Mouse (Mus musculus) hindbrain, embryonic 11.5 days (tissue): ENCODE measurements around the gene Smim22. TPM values are rescaled to one million over a fixed set of nuclear protein-coding genes. Genes with fewer than 3 reads are reported as not detected.

Experiments used
- ATAC-seq: fragments of 200-750 bp; cut with Nextera tagmentation; 2 replicates; pipeline ENCODE4 v1.8.0; 2017; ENCODE audit warnings: mild to moderate bottlenecking, moderate TSS enrichment, moderate library complexity; ENCODE audit not compliant: low FRiP score
- DNase-seq: peaks from one replicate; pipeline ENCODE4 v3.0.0-alpha.2; 2015; ENCODE audit warnings: low spot score
- H3K27ac ChIP-seq: fragments of 300-500 bp; sonication (generic); 2 replicates; pipeline ENCODE4 v1.5.1; 2014; ENCODE audit warnings: mild to moderate bottlenecking, low read depth, low read length
- H3K27me3 ChIP-seq: fragments of 300-500 bp; sonication (generic); 2 replicates; pipeline ENCODE4 v1.6.1; 2014; ENCODE audit warnings: mild to moderate bottlenecking, low read length, moderate library complexity, mixed read lengths; ENCODE audit not compliant: control insufficient read depth, insufficient read depth
- H3K36me3 ChIP-seq: fragments of 300-500 bp; sonication (generic); 2 replicates; pipeline ENCODE4 v1.6.1; 2014; ENCODE audit warnings: mild to moderate bottlenecking, low read length, moderate library complexity, mixed read lengths; ENCODE audit not compliant: control insufficient read depth, insufficient read depth
- H3K4me1 ChIP-seq: fragments of 300-500 bp; sonication (generic); replicated peaks from 2 replicates; pipeline ENCODE4 v1.6.1; 2014; ENCODE audit warnings: low read length, mixed read lengths; ENCODE audit not compliant: control insufficient read depth, insufficient read depth
- H3K4me2 ChIP-seq: fragments of 300-500 bp; sonication (generic); replicated peaks from 2 replicates; pipeline ENCODE4 v1.6.1; 2014; ENCODE audit warnings: mild to moderate bottlenecking, low read depth, low read length
- H3K4me3 ChIP-seq: fragments of 300-500 bp; sonication (generic); 2 replicates; pipeline ENCODE4 v1.5.1; 2014; ENCODE audit warnings: low read depth, low read length
- H3K9ac ChIP-seq: fragments of 300-500 bp; sonication (generic); 2 replicates; pipeline ENCODE4 v1.6.1; 2014; ENCODE audit warnings: low read depth, low read length
- H3K9me3 ChIP-seq: fragments of 300-500 bp; sonication (generic); 2 replicates; pipeline ENCODE4 v1.6.1; 2016; ENCODE audit warnings: low read length; ENCODE audit not compliant: control insufficient read depth
- WGBS: fragments of 180-500 bp; shearing (Covaris S2); extraction: QIAGEN DNeasy Blood & Tissue Kit; methylation state at CpG from one replicate; pipeline ENCODE4 v1.1.7; 2014; 5-methylcytosine and 5-hydroxymethylcytosine counted together
- polyA plus RNA-seq: library from polyadenylated mRNA; unstranded; fragments of >200 nt; fragmentation: Nextera tagmentation; extraction: Ambion mirVana; gene quantifications from 2 replicates; pipeline ENCODE4 v1.2.1, GENCODE M21; 2014

Gene Smim22
- polyA plus RNA-seq, result 3.5 and 4.5 TPM in 2 replicates

GRCm38 (mm10) chr16:5007067-5007466, at the start of gene Smim22:
TSS of gene Smim22 (plus strand) at chr16:5007288.
- ATAC-seq, result no peak
- no peaks in the 10 kb centered on the region for H3K27me3 ChIP-seq
- DNase-seq, result no peak
- no peaks in the 10 kb centered on the region; the same call in 1 of the 2 replicates for H3K4me1 ChIP-seq
- H3K4me2 ChIP-seq, result no peak within 1 kb of the TSS
- no peaks in the 10 kb centered on the region for H3K9me3 ChIP-seq
- no peak within 1 kb of the TSS for H3K4me3 ChIP-seq
- no peaks in the 10 kb centered on the region for H3K36me3 ChIP-seq
- no peak within 1 kb of the TSS for H3K27ac ChIP-seq
- no peak within 1 kb of the TSS for H3K9ac ChIP-seq
- WGBS, result 40% methylated on average over 5 of the region's 5 CpGs

- Histone ChIP-seq H3K36me3 (peaks cover 13% of the 10 kb centered on the region; the same call in 1 of the 2 replicates), H3K27me3 (no peaks in the 10 kb centered on the region), H3K4me3 (no peak overlapping the region), H3K9me3 (no peaks in the 10 kb centered on the region), H3K9ac (no peak overlapping the region), H3K4me2 (no peak overlapping the region), H3K4me1 (no peaks in the 10 kb centered on the region), H3K27ac (no peak overlapping the region)
- DNase-seq (no peak), ATAC-seq (no peak)
- 94% methylated on average over 3 of the region's 3 CpGs for WGBS
Measured at GRCm38 (mm10) chr16:4957446-4957845, 49.6 kb upstream of the Smim22 start.

- 95% methylated on average over 8 of the region's 8 CpGs for WGBS
- no peak for ATAC-seq
- peaks cover 3% of the 10 kb centered on the region; the same call in 1 of the 2 replicates for H3K4me1 ChIP-seq
Measured at GRCm38 (mm10) chr16:4960260-4960659, 46.8 kb upstream of the Smim22 start.

GRCm38 (mm10) chr16:4963346-4963745, 43.7 kb upstream of the Smim22 start:
- WGBS, result 44% methylated on average over 9 of the region's 9 CpGs
- DNase-seq (no peak), ATAC-seq (no peak)
- H3K27ac ChIP-seq, result no peak overlapping the region
- no peaks in the 10 kb centered on the region for H3K36me3 ChIP-seq
- peak overlapping the region; percentile 81 for H3K9ac ChIP-seq
- H3K27me3 ChIP-seq, result no peaks in the 10 kb centered on the region
- peak overlapping the region; percentile 93 for H3K4me3 ChIP-seq
- peaks cover 3% of the 10 kb centered on the region; the same call in 1 of the 2 replicates for H3K4me1 ChIP-seq
- no peaks in the 10 kb centered on the region for H3K9me3 ChIP-seq
- H3K4me2 ChIP-seq, result peak overlapping the region; percentile 75

More at GRCm38 (mm10) chr16:4960260-4960659, 46.8 kb upstream of the Smim22 start:
- Histone ChIP-seq H3K36me3 (0 out of 2 replicates have a peak, but pooled peaks cover 5% of the 10 kb centered on the region), H3K27me3 (no peaks in the 10 kb centered on the region), H3K9me3 (no peaks in the 10 kb centered on the region), H3K9ac (no peak overlapping the region), H3K4me2 (no peak overlapping the region), H3K4me3 (no peak overlapping the region), H3K27ac (no peak overlapping the region)
- no peak for DNase-seq

GRCm38 (mm10) chr16:4963797-4964709, 43.0 kb upstream of the Smim22 start, which contains the start of gene Anks3:
TSS of gene Anks3 (minus strand) at chr16:4964205.
- no peaks in the 10 kb centered on the region for H3K27me3 ChIP-seq

GRCm38 (mm10) chr16:4964731-4965391, 42.2 kb upstream of the Smim22 start:
- peak overlapping the region; percentile 93 for H3K4me3 ChIP-seq
- peaks cover 3% of the 10 kb centered on the region; the same call in 1 of the 2 replicates for H3K4me1 ChIP-seq
- 27% methylated on average over 13 of the region's 13 CpGs for WGBS
- no peak for DNase-seq
- no peaks in the 10 kb centered on the region for H3K36me3 ChIP-seq
- peak; percentile 16; the same call in 1 of the 2 replicates for ATAC-seq
- peak overlapping the region; percentile 75 for H3K4me2 ChIP-seq
- peak overlapping the region; percentile 86 for H3K27ac ChIP-seq
- peak overlapping the region; percentile 81 for H3K9ac ChIP-seq
- no peaks in the 10 kb centered on the region for H3K9me3 ChIP-seq
- H3K27me3 ChIP-seq, result no peaks in the 10 kb centered on the region

More at GRCm38 (mm10) chr16:4963797-4964709, 43.0 kb upstream of the Smim22 start, which contains the start of gene Anks3:
- Histone ChIP-seq H3K27ac (peak within 1 kb of the TSS; percentile 86), H3K9ac (peak within 1 kb of the TSS; percentile 81), H3K4me3 (peak within 1 kb of the TSS; percentile 93), H3K36me3 (no peaks in the 10 kb centered on the region), H3K9me3 (no peaks in the 10 kb centered on the region), H3K4me2 (peak within 1 kb of the TSS; percentile 75), H3K4me1 (peaks cover 3% of the 10 kb centered on the region; the same call in 1 of the 2 replicates)
- peak; percentile 99 for ATAC-seq
- peak; percentile 91 for DNase-seq
- under 1% methylated on average over 72 of the region's 76 CpGs for WGBS

- Histone ChIP-seq H3K36me3 (no peaks in the 10 kb centered on the region), H3K4me3 (no peak overlapping the region), H3K27me3 (no peaks in the 10 kb centered on the region), H3K9me3 (no peaks in the 10 kb centered on the region), H3K27ac (no peak overlapping the region), H3K4me2 (peak overlapping the region; percentile 75; the same call in 1 of the 2 replicates), H3K4me1 (peaks cover 3% of the 10 kb centered on the region; the same call in 1 of the 2 replicates), H3K9ac (no peak overlapping the region)
- WGBS, result 86% methylated on average over 8 of the region's 8 CpGs
- DNase-seq (no peak), ATAC-seq (no peak)
Measured at GRCm38 (mm10) chr16:4965392-4966129, 41.5 kb upstream of the Smim22 start.

GRCm38 (mm10) chr16:4968426-4968825, 38.7 kb upstream of the Smim22 start:
- H3K4me2 ChIP-seq, result no peak overlapping the region
- no peaks in the 10 kb centered on the region for H3K27me3 ChIP-seq
- H3K4me3 ChIP-seq, result no peak overlapping the region
- H3K9me3 ChIP-seq, result no peaks in the 10 kb centered on the region
- no peak overlapping the region for H3K9ac ChIP-seq
- WGBS, result 82% methylated on average over 3 of the region's 3 CpGs
- peaks cover under 1% of the 10 kb centered on the region; the same call in 1 of the 2 replicates for H3K4me1 ChIP-seq
- H3K36me3 ChIP-seq, result no peaks in the 10 kb centered on the region
- DNase-seq (no peak), ATAC-seq (no peak)
- no peak overlapping the region for H3K27ac ChIP-seq
